Mouse (Mus musculus): ENCODE data around the gene Cstf1. TPM values are rescaled to one million over a fixed set of nuclear protein-coding genes. Genes with fewer than 3 reads are reported as not detected.
A peak's percentile ranks its signal among the peaks of the same experiment; 100 is the strongest.

The Cstf1 gene
- polyA plus RNA-seq, 2 experiments: 36.9 to 50.7 TPM

GRCm38 (mm10) chr2:172390341-172390740, 19.9 kb downstream of the Cstf1 start:
- Histone ChIP-seq H3K27ac (replicated peaks; ENCODE audit: low read depth, low read length) (no peak overlapping the region), H3K9ac (ENCODE audit: low read depth, low read length, severe bottlenecking) (no peak overlapping the region), H3K4me1 (ENCODE audit: control insufficient read depth, insufficient read depth, low read length) (no peaks in the 10 kb centered on the region), H3K4me3 (replicated peaks; ENCODE audit: low read length) (no peak overlapping the region), H3K36me3 (ENCODE audit: control insufficient read depth, insufficient read depth, low read length) (no peaks in the 10 kb centered on the region), H3K4me2 (replicated peaks; ENCODE audit: low read depth, low read length, severe bottlenecking) (no peak overlapping the region), H3K27me3 (ENCODE audit: control insufficient read depth, insufficient read depth, low read length) (no peaks in the 10 kb centered on the region), H3K9me3 (ENCODE audit: control insufficient read depth, low read length) (no peaks in the 10 kb centered on the region)
- 25% methylated on average over 6 of the region's 6 CpGs for WGBS
- DNase-seq (ENCODE audit: low spot score): no peak
- no peak for ATAC-seq (ENCODE audit: low FRiP score, low read depth)
- no peak for TF ChIP-seq POLR2A (IDR thresholded peaks at IDR 0.05; ENCODE audit: borderline replicate concordance, extremely low read depth, insufficient read depth, insufficient read length)

GRCm38 (mm10) chr2:172392041-172392521, 21.6 kb downstream of the Cstf1 start:
- Histone ChIP-seq H3K4me2 (replicated peaks; ENCODE audit: low read depth, low read length, severe bottlenecking) (no peak overlapping the region), H3K36me3 (ENCODE audit: control insufficient read depth, insufficient read depth, low read length) (no peaks in the 10 kb centered on the region), H3K4me3 (replicated peaks; ENCODE audit: low read length) (no peak overlapping the region), H3K27ac (replicated peaks; ENCODE audit: low read depth, low read length) (no peak overlapping the region), H3K9ac (ENCODE audit: low read depth, low read length, severe bottlenecking) (no peak overlapping the region), H3K27me3 (ENCODE audit: control insufficient read depth, insufficient read depth, low read length) (no peaks in the 10 kb centered on the region), H3K9me3 (ENCODE audit: control insufficient read depth, low read length) (no peaks in the 10 kb centered on the region), H3K4me1 (ENCODE audit: control insufficient read depth, insufficient read depth, low read length) (no peaks in the 10 kb centered on the region)
- no peak for TF ChIP-seq POLR2A (IDR thresholded peaks at IDR 0.05; ENCODE audit: borderline replicate concordance, extremely low read depth, insufficient read depth, insufficient read length)
- ATAC-seq (ENCODE audit: low FRiP score, low read depth) (no peak), DNase-seq (ENCODE audit: low spot score) (no peak)
- 71% methylated on average over 10 of the region's 10 CpGs for WGBS

- no peaks in the 10 kb centered on the region for H3K36me3 ChIP-seq (ENCODE audit: control insufficient read depth, insufficient read depth, low read length)
- 28% methylated on average over 13 of the region's 13 CpGs for WGBS
- H3K9me3 ChIP-seq (ENCODE audit: control insufficient read depth, low read length): no peaks in the 10 kb centered on the region
- DNase-seq (ENCODE audit: low spot score) (peak; percentile 41), ATAC-seq (ENCODE audit: low FRiP score, low read depth) (no peak; the same call in 1 of the 2 replicates)
- H3K4me1 ChIP-seq (ENCODE audit: control insufficient read depth, insufficient read depth, low read length): no peaks in the 10 kb centered on the region
- H3K4me3 ChIP-seq (replicated peaks; ENCODE audit: low read length): no peak within 1 kb of the TSS
- no peak within 1 kb of the TSS for H3K27ac ChIP-seq (replicated peaks; ENCODE audit: low read depth, low read length)
- no peak within 1 kb of the TSS for H3K4me2 ChIP-seq (replicated peaks; ENCODE audit: low read depth, low read length, severe bottlenecking)
- no peaks in the 10 kb centered on the region for H3K27me3 ChIP-seq (ENCODE audit: control insufficient read depth, insufficient read depth, low read length)
- no peak within 1 kb of the TSS for H3K9ac ChIP-seq (ENCODE audit: low read depth, low read length, severe bottlenecking)
- no peak for TF ChIP-seq POLR2A (IDR thresholded peaks at IDR 0.05; ENCODE audit: borderline replicate concordance, extremely low read depth, insufficient read depth, insufficient read length)
Observed at GRCm38 (mm10) chr2:172393391-172394051, 23.0 kb downstream of the Cstf1 start, which contains the start of gene Cass4. Gene Cass4 (plus strand): TSS chr2:172393794.

- ATAC-seq (ENCODE audit: low FRiP score, low read depth) (no peak), DNase-seq (ENCODE audit: low spot score) (no peak)
- no peak for TF ChIP-seq POLR2A (IDR thresholded peaks at IDR 0.05; ENCODE audit: borderline replicate concordance, extremely low read depth, insufficient read depth, insufficient read length)
- 76% methylated on average over 2 of the region's 2 CpGs for WGBS
- Histone ChIP-seq H3K9ac (ENCODE audit: low read depth, low read length, severe bottlenecking) (no peak overlapping the region), H3K27ac (replicated peaks; ENCODE audit: low read depth, low read length) (no peak overlapping the region), H3K9me3 (ENCODE audit: control insufficient read depth, low read length) (no peaks in the 10 kb centered on the region), H3K4me2 (replicated peaks; ENCODE audit: low read depth, low read length, severe bottlenecking) (no peak overlapping the region), H3K4me1 (ENCODE audit: control insufficient read depth, insufficient read depth, low read length) (no peaks in the 10 kb centered on the region), H3K4me3 (replicated peaks; ENCODE audit: low read length) (no peak overlapping the region), H3K36me3 (ENCODE audit: control insufficient read depth, insufficient read depth, low read length) (no peaks in the 10 kb centered on the region), H3K27me3 (ENCODE audit: control insufficient read depth, insufficient read depth, low read length) (no peaks in the 10 kb centered on the region)
Observed at GRCm38 (mm10) chr2:172394052-172394392, 23.5 kb downstream of the Cstf1 start.

GRCm38 (mm10) chr2:172394671-172395070, 24.2 kb downstream of the Cstf1 start:
- no peak for TF ChIP-seq POLR2A (IDR thresholded peaks at IDR 0.05; ENCODE audit: borderline replicate concordance, extremely low read depth, insufficient read depth, insufficient read length)
- H3K27ac ChIP-seq (replicated peaks; ENCODE audit: low read depth, low read length): no peak overlapping the region
- H3K27me3 ChIP-seq (ENCODE audit: control insufficient read depth, insufficient read depth, low read length): no peaks in the 10 kb centered on the region
- H3K36me3 ChIP-seq (ENCODE audit: control insufficient read depth, insufficient read depth, low read length): no peaks in the 10 kb centered on the region
- DNase-seq (ENCODE audit: low spot score) (no peak), ATAC-seq (ENCODE audit: low FRiP score, low read depth) (no peak)
- no peaks in the 10 kb centered on the region for H3K4me1 ChIP-seq (ENCODE audit: control insufficient read depth, insufficient read depth, low read length)
- H3K4me3 ChIP-seq (replicated peaks; ENCODE audit: low read length): no peak overlapping the region
- H3K9ac ChIP-seq (ENCODE audit: low read depth, low read length, severe bottlenecking): no peak overlapping the region
- no peaks in the 10 kb centered on the region for H3K9me3 ChIP-seq (ENCODE audit: control insufficient read depth, low read length)
- H3K4me2 ChIP-seq (replicated peaks; ENCODE audit: low read depth, low read length, severe bottlenecking): no peak overlapping the region
- WGBS: 72% methylated on average over 4 of the region's 4 CpGs

All from limb, embryonic 14.5 days (tissue).